Mouse (Mus musculus): ENCODE data around the gene Olfr1228. TPM values are rescaled to one million over a fixed set of nuclear protein-coding genes. Genes with fewer than 3 reads are reported as not detected.

Olfr1228 gene
- polyA plus RNA-seq (2015; fragmentation: Nextera tagmentation; extraction: Ambion mirVana): not detected in 2 replicates

DNA sequence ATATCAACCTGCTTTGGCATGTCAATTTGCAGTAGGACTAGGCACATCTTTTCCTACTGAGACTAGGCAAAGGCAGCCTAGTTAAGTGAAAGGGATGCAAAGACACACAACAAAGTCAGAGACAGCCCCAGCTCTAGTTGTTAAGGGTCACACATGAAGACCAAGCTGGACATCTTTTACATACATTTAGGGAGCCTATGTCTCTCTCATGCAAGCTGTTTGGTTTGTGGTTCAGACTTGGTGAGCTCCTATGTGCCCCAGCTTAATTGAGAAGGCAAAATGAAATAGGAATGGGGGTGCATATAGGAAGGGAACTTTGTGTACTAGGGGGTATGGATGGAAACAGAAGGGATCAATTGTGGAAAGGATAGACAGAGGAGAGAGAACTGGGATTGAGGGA lies at the start of gene Olfr1228:
Olfr1228 (minus strand) TSS at position 101 of the 400 bp plus-strand sequence.
- no peaks in the 10 kb centered on the region for H3K36me3 ChIP-seq (ENCODE audit: control insufficient read depth, insufficient read depth, low read length)
- DNase-seq (ENCODE audit: low spot score) (no peak), ATAC-seq (ENCODE audit: low FRiP score, low TSS enrichment) (no peak)
- H3K9ac ChIP-seq (ENCODE audit: low read length): no peak within 1 kb of the TSS
- no peak within 1 kb of the TSS for H3K27ac ChIP-seq (replicated peaks)
- no peaks in the 10 kb centered on the region for H3K9me3 ChIP-seq (ENCODE audit: control insufficient read depth, low read length)
- H3K27me3 ChIP-seq (ENCODE audit: control insufficient read depth, insufficient read depth, low read length): no peaks in the 10 kb centered on the region
- H3K4me1 ChIP-seq (replicated peaks; ENCODE audit: control insufficient read depth, insufficient read depth): no peaks in the 10 kb centered on the region
- no peak for TF ChIP-seq EP300 (optimal IDR thresholded peaks at IDR 0.05)
- TF ChIP-seq CTCF (IDR thresholded peaks at IDR 0.05; ENCODE audit: low read depth): no peak
- no peak within 1 kb of the TSS for H3K4me3 ChIP-seq (ENCODE audit: low read depth, low read length)
- no peak within 1 kb of the TSS for H3K4me2 ChIP-seq (replicated peaks; ENCODE audit: low read depth)

DNA sequence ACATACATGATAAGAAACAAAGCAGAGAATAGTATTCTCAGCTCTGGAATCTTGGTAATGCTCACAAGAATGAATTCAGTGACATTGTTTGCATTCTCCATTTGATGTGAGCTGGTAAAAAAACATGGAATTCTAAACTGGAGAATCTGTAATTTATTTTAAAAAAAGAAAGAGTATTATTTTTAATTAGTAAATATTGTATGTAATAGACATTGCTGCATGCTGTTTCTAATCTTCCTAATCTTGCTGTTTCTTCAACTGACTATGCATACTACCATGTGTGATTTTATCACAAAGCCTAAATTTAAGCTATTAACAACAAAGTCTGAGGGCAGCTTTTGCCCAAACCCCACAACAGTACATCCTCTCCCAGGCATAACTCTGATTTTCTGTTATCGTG lies 43.3 kb upstream of the Olfr1228 start, which contains the start of gene Olfr1230:
Olfr1230 (minus strand) TSS at position 101 of the 400 bp plus-strand sequence.
- WGBS: 75% methylated on average over 1 of the region's 1 CpGs
- H3K36me3 ChIP-seq (ENCODE audit: control insufficient read depth, insufficient read depth, low read length): no peaks in the 10 kb centered on the region
- H3K4me2 ChIP-seq (replicated peaks; ENCODE audit: low read depth): no peak within 1 kb of the TSS
- no peaks in the 10 kb centered on the region for H3K9me3 ChIP-seq (ENCODE audit: control insufficient read depth, low read length)
- DNase-seq (ENCODE audit: low spot score) (no peak), ATAC-seq (ENCODE audit: low FRiP score, low TSS enrichment) (no peak)
- H3K27ac ChIP-seq (replicated peaks): no peak within 1 kb of the TSS
- H3K27me3 ChIP-seq (ENCODE audit: control insufficient read depth, insufficient read depth, low read length): no peaks in the 10 kb centered on the region
- H3K4me1 ChIP-seq (replicated peaks; ENCODE audit: control insufficient read depth, insufficient read depth): no peaks in the 10 kb centered on the region
- no peak within 1 kb of the TSS for H3K9ac ChIP-seq (ENCODE audit: low read length)
- no peak for TF ChIP-seq CTCF (IDR thresholded peaks at IDR 0.05; ENCODE audit: low read depth)
- TF ChIP-seq EP300 (optimal IDR thresholded peaks at IDR 0.05): no peak
- H3K4me3 ChIP-seq (ENCODE audit: low read depth, low read length): no peak within 1 kb of the TSS

DNA sequence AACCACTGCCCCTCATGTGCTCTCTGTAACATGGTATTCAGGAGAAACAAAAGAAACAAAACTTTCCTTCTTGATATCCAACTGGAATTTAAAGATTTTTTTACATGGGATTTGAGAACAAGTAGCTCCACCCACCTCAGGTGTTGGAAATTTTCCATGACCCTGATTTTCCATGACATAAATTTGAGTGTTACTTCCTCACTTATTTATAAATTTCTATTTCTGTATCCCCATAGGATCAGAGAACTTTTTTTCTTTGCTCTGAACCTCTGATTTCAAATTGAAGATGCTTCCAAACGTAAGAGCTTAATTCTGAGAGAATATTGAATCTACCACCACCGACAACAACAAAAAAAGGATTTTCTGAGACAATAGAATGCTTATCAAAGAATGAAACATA lies 34.1 kb upstream of the Olfr1228 start, which contains the start of gene Olfr1229:
Olfr1229 (minus strand) TSS at position 101 of the 400 bp plus-strand sequence.
- no peaks in the 10 kb centered on the region for H3K9me3 ChIP-seq (ENCODE audit: control insufficient read depth, low read length)
- no peaks in the 10 kb centered on the region for H3K27me3 ChIP-seq (ENCODE audit: control insufficient read depth, insufficient read depth, low read length)
- no peak for TF ChIP-seq CTCF (IDR thresholded peaks at IDR 0.05; ENCODE audit: low read depth)
- TF ChIP-seq EP300 (optimal IDR thresholded peaks at IDR 0.05): no peak
- no peak within 1 kb of the TSS for H3K4me3 ChIP-seq (ENCODE audit: low read depth, low read length)
- WGBS: 68% methylated on average over 2 of the region's 2 CpGs
- ATAC-seq (ENCODE audit: low FRiP score, low TSS enrichment): no peak
- no peaks in the 10 kb centered on the region for H3K36me3 ChIP-seq (ENCODE audit: control insufficient read depth, insufficient read depth, low read length)
- no peaks in the 10 kb centered on the region for H3K4me1 ChIP-seq (replicated peaks; ENCODE audit: control insufficient read depth, insufficient read depth)
- no peak within 1 kb of the TSS for H3K27ac ChIP-seq (replicated peaks)
- no peak for DNase-seq (ENCODE audit: low spot score)
- H3K4me2 ChIP-seq (replicated peaks; ENCODE audit: low read depth): no peak within 1 kb of the TSS
- H3K9ac ChIP-seq (ENCODE audit: low read length): no peak within 1 kb of the TSS

DNA sequence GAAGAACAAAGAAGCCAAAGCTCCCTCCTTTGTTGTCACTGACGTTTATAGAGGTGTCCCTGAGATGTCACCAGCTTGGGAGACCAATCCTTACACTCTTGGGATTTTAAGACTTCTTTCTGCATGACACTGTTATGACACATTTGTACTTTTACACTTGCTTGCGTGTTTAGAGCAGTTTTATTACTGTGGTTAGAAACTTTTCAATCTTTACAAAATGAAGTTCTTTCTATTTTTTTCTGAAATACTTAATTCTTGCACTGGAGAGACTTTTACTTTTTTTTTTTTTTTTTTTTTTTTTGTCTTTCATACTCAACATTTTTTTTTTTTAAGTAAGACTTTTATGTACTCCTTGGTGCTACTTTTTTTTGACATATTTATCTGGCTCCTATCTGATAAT lies 53.9 kb downstream of the Olfr1228 start, which contains the start of gene Olfr1226:
Olfr1226 (minus strand) TSS at position 101 of the 400 bp plus-strand sequence.
- TF ChIP-seq CTCF (IDR thresholded peaks at IDR 0.05; ENCODE audit: low read depth): no peak
- H3K4me3 ChIP-seq (ENCODE audit: low read depth, low read length): no peak within 1 kb of the TSS
- 55% methylated on average over 2 of the region's 2 CpGs for WGBS
- H3K27ac ChIP-seq (replicated peaks): no peak within 1 kb of the TSS
- H3K36me3 ChIP-seq (ENCODE audit: control insufficient read depth, insufficient read depth, low read length): no peaks in the 10 kb centered on the region
- no peak for ATAC-seq (ENCODE audit: low FRiP score, low TSS enrichment)
- H3K9ac ChIP-seq (ENCODE audit: low read length): no peak within 1 kb of the TSS
- H3K4me1 ChIP-seq (replicated peaks; ENCODE audit: control insufficient read depth, insufficient read depth): no peaks in the 10 kb centered on the region
- H3K27me3 ChIP-seq (ENCODE audit: control insufficient read depth, insufficient read depth, low read length): no peaks in the 10 kb centered on the region
- H3K9me3 ChIP-seq (ENCODE audit: control insufficient read depth, low read length): no peaks in the 10 kb centered on the region
- no peak within 1 kb of the TSS for H3K4me2 ChIP-seq (replicated peaks; ENCODE audit: low read depth)
- DNase-seq (ENCODE audit: low spot score): no peak

Other genes with a start within 250 kb of the Olfr1228 start
- not detected in 2 replicates for gene Olfr1215, start 247.1 kb downstream of the Olfr1228 start, polyA plus RNA-seq (2015; fragmentation: Nextera tagmentation; extraction: Ambion mirVana)
- not detected in 2 replicates for gene Olfr1216, start 235.7 kb downstream of the Olfr1228 start, polyA plus RNA-seq (2015; fragmentation: Nextera tagmentation; extraction: Ambion mirVana)
- gene Olfr1217, start 222.0 kb downstream of the Olfr1228 start, polyA plus RNA-seq (2015; fragmentation: Nextera tagmentation; extraction: Ambion mirVana): not detected in 2 replicates
- not detected in 2 replicates for gene Olfr1218, start 192.9 kb downstream of the Olfr1228 start, polyA plus RNA-seq (2015; fragmentation: Nextera tagmentation; extraction: Ambion mirVana)
- not detected in 2 replicates for gene Olfr1219, start 170.5 kb downstream of the Olfr1228 start, polyA plus RNA-seq (2015; fragmentation: Nextera tagmentation; extraction: Ambion mirVana)
- gene Olfr1220, start 147.2 kb downstream of the Olfr1228 start, polyA plus RNA-seq (2015; fragmentation: Nextera tagmentation; extraction: Ambion mirVana): not detected in 2 replicates
- gene Olfr1221, start 136.8 kb downstream of the Olfr1228 start, polyA plus RNA-seq (2015; fragmentation: Nextera tagmentation; extraction: Ambion mirVana): 0.04 TPM in 1 of 2 replicates, not detected in the other
- not detected in 2 replicates for gene Olfr1222, start 121.0 kb downstream of the Olfr1228 start, polyA plus RNA-seq (2015; fragmentation: Nextera tagmentation; extraction: Ambion mirVana)
- not detected in 2 replicates for gene Olfr1223, start 102.5 kb downstream of the Olfr1228 start, polyA plus RNA-seq (2015; fragmentation: Nextera tagmentation; extraction: Ambion mirVana)
- not detected in 2 replicates for gene Olfr1224-ps1, start 90.0 kb downstream of the Olfr1228 start, polyA plus RNA-seq (2015; fragmentation: Nextera tagmentation; extraction: Ambion mirVana)
- not detected in 2 replicates for gene Olfr1225, start 79.4 kb downstream of the Olfr1228 start, polyA plus RNA-seq (2015; fragmentation: Nextera tagmentation; extraction: Ambion mirVana)
- gene Olfr1226, start 54.0 kb downstream of the Olfr1228 start, polyA plus RNA-seq (2015; fragmentation: Nextera tagmentation; extraction: Ambion mirVana): 0.01 TPM in 1 of 2 replicates, not detected in the other
- not detected in 2 replicates for gene Olfr1229, start 34.0 kb upstream of the Olfr1228 start, polyA plus RNA-seq (2015; fragmentation: Nextera tagmentation; extraction: Ambion mirVana)
- not detected in 2 replicates for gene Olfr1230, start 43.2 kb upstream of the Olfr1228 start, polyA plus RNA-seq (2015; fragmentation: Nextera tagmentation; extraction: Ambion mirVana)
- gene Olfr1231, start 53.0 kb upstream of the Olfr1228 start, polyA plus RNA-seq (2015; fragmentation: Nextera tagmentation; extraction: Ambion mirVana): 0.02 TPM in 1 of 2 replicates, not detected in the other
- not detected in 2 replicates for gene Olfr1232, start 75.6 kb upstream of the Olfr1228 start, polyA plus RNA-seq (2015; fragmentation: Nextera tagmentation; extraction: Ambion mirVana)
- gene Olfr1233, start 88.3 kb upstream of the Olfr1228 start, polyA plus RNA-seq (2015; fragmentation: Nextera tagmentation; extraction: Ambion mirVana): 0.02 TPM in 1 of 2 replicates, not detected in the other
- not detected in 2 replicates for gene Olfr1234, start 110.8 kb upstream of the Olfr1228 start, polyA plus RNA-seq (2015; fragmentation: Nextera tagmentation; extraction: Ambion mirVana)
- not detected in 2 replicates for gene Olfr1238, start 155.6 kb upstream of the Olfr1228 start, polyA plus RNA-seq (2015; fragmentation: Nextera tagmentation; extraction: Ambion mirVana)
- not detected in 2 replicates for gene Olfr1239, start 166.3 kb upstream of the Olfr1228 start, polyA plus RNA-seq (2015; fragmentation: Nextera tagmentation; extraction: Ambion mirVana)
- gene Olfr1240, start 188.9 kb upstream of the Olfr1228 start, polyA plus RNA-seq (2015; fragmentation: Nextera tagmentation; extraction: Ambion mirVana): not detected in 2 replicates
- gene Olfr1241, start 233.1 kb upstream of the Olfr1228 start, polyA plus RNA-seq (2015; fragmentation: Nextera tagmentation; extraction: Ambion mirVana): not detected in 2 replicates
- gene Olfr1242, start 244.3 kb upstream of the Olfr1228 start, polyA plus RNA-seq (2015; fragmentation: Nextera tagmentation; extraction: Ambion mirVana): not detected in 2 replicates

Data from stomach, postnatal 0 days (tissue).